Mouse (Mus musculus) B cell, adult (primary cell): Measurements from ENCODE around the gene Kcna1. TPM values are rescaled to one million over a fixed set of nuclear protein-coding genes. Genes with fewer than 3 reads are reported as not detected.

Source experiments
- total RNA-seq: library from RNA; stranded (reverse); gene quantifications from 4 replicates; pipeline ENCODE4 v1.2.4, GENCODE M21; 2023; ENCODE audit not compliant: inconsistent age

The Kcna1 gene
- not detected in 4 replicates for total RNA-seq

DNA sequence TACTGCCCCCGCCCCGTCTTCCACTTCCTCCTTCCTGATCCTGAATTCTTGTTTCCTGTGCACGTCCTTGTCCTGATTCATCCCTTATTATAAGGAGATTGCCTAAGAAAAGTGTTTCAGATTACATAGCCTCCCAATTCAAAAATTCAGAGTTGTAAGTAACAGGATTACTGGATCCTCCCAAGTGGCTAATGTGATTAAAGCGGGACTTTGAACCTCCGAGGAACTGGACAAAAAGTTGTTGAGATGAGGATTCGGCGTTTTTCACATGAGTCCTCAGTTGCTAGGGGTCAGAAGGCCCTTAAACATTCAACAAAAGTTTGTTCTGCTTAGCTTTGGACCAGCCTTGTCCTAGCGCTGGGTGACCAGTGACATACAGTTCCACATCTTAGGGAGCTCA is at the start of gene Kcna1:
TSS of gene Kcna1 (minus strand) at position 4 of the 400 bp plus-strand sequence.

Other genes with a start within 250 kb of the Kcna1 start
- not detected in 4 replicates for gene Kcna5, start 111.0 kb downstream of the Kcna1 start, total RNA-seq
- not detected in 4 replicates for gene Kcna6, start 94.3 kb upstream of the Kcna1 start, total RNA-seq
- 48.5 to 58.1 TPM (median 53.6 TPM) in 4 replicates for gene Ndufa9, start 202.8 kb upstream of the Kcna1 start, total RNA-seq
- not detected in 4 replicates for gene Akap3, start 206.7 kb upstream of the Kcna1 start, total RNA-seq